Mouse (Mus musculus) cerebellum, postnatal 10 days (tissue): ENCODE measurements around the gene Phlda1.
A peak's percentile ranks its signal among the peaks of the same experiment; 100 is the strongest.

Experiments used
- DNase-seq, 2 experiments: peaks; one replicate each; pipeline ENCODE4 v3.0.0; 2021; ENCODE audit warnings: mixed read lengths in 2 of 2

Gene Phlda1

DNA sequence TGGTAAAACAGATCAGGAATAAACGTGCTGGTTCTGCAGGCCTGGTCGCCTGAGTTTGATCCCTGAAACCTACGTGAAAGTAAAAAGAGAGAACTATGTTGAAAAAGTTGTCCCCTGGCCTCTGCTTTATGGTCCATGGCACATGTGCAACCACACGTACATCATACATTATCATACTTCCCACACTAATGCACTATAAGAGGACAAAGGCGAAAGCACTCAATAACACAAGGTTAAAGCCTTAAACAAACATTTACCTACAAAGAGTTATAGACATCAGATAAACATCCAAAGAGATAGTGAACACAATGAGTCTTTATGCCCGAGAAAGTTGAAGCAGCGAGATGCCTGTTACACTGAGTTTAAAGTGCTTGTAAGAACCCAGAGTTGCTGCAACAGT, 24.3 kb downstream of the Phlda1 start:
- no peak for DNase-seq

DNA sequence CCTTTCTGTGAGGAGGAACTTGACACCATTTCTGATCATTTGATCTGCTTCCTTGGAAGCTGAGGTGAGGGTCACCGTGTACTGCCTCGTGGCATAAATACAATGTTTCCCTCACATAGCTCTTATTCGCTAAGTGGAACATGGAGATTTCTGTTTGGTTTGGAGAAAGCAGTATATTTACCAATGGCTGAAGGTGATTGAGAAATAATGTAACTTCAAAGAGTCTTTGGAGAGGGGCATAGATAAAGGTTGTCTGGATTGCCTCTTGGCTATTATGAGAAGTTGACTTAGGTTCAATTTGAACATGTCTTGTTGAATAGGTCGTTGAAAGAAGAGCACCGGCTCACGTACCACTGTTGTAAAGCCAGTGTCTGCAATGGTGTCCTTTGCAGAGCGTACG, 28.6 kb downstream of the Phlda1 start:
- no peak for DNase-seq

DNA sequence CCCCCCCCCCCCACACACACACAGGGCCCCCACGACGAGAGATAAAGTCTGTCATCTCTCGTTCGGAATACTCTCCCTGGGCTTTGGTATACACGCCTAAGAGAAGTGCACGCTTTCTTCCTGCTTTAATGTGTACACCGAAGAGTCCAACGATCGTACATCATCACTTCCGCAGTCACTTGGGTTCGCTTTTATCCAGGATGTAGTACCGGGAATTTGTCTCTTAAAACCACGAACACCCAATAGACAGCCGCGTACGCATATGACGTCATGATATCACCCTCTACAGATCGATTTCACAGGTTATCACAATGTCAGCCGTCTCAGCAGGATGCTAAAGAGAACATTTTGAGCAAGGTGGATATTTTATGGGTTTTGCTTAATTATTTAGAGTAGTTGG, 31.3 kb downstream of the Phlda1 start:
- DNase-seq = no peak

DNA sequence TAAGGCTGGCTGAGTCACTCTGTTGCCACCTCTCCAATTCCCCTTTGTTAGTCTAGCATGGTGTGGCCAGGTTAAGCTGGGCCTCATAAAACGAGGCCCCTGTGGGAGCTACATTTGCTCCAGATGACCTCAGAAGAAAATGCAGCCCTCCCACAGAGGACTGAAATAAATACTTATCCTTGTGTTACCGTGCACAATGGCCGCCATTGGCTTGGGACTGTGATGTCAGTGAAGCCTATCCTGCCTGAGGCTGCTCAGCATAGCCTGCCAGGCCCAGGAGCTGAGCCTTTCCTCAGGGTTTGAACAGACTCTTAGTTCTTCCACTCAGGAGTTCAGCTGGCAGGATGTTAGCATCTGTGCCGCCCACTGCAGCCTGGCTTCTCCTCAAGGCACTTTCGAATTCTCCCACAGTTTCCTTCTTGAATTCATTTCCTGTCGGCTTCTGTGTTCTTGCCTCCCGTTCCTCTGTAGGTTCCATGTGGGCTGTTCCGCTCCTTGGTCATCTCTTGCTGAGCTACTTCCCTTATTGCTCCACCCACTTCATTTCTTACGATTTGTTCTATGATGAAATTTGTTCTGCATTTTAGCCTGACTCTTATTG, 33.7 kb downstream of the Phlda1 start:
- DNase-seq = no peak

DNA sequence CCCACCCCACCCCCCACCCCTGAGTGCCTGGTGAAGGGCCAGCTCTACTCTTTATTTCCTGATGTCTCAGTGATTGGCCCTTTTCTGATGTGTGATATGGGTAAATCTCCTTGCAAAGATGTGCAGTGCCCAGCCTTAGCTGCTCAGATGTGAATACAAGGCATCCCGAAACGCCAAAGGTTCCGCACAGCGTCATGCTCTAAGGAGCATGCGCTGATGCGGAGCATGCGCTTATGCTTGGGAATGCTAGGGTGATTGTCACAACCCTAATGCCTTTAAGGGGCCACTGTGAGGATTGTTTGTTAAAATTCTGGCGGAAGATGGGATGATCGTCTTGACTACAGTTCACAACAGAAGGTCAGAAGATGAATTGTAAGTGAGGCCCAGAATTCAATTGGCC, 34.6 kb downstream of the Phlda1 start:
- no peak for DNase-seq

GRCm38 (mm10) chr10:111543106-111543505, 37.0 kb downstream of the Phlda1 start:
- DNase-seq = no peak

- DNase-seq = peak in 1 of 2 experiments; percentile 24
Measured at GRCm38 (mm10) chr10:111543781-111544260, 37.7 kb downstream of the Phlda1 start.

- no peak for DNase-seq
Measured at GRCm38 (mm10) chr10:111544311-111544710, 38.2 kb downstream of the Phlda1 start.

GRCm38 (mm10) chr10:111545648-111546047, 39.6 kb downstream of the Phlda1 start:
- no peak for DNase-seq

- no peak for DNase-seq
Measured at GRCm38 (mm10) chr10:111547881-111548372, 41.8 kb downstream of the Phlda1 start.

- peak; percentile 87 to 92 for DNase-seq
Measured at GRCm38 (mm10) chr10:111550075-111550695, 44.1 kb downstream of the Phlda1 start.

DNA sequence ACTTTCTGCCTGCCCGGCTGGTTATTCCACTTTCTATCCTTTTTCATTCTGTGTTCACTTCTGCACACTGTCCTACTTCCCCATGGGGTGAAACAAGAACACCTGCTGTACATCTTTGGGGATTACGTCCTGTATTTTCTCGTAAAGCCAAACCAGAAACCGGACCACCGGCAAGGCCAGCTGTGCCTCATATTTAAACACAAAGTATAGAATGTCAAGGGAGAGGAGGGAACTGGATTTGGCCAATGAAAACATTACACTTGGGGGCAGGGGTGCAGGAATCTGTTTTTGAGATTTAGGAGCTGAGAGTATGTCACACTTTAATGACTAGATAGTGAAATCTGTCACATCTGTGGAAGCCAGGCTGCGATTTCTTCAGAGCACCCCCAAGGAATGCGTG, 47.6 kb downstream of the Phlda1 start:
- DNase-seq = no peak

DNA sequence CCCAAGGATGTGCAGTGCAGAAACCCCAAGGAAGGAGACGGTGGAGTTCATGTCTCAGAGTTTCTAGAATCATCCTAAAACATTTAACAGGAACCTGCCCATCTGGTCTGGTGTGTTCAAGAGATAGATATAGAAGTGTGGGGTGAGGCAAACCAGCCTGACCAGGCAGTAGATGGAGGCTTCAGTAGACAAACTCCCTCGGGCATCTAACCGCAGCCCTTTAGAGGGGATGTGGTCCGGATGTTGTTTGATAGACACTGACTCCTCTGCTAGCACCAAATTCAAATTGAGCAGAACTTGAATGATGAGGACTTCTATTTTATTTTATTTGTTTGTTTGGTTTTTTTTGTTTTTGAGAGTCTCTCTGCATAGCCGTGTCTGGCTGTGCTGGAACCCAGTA, 48.6 kb downstream of the Phlda1 start:
- DNase-seq = no peak

- DNase-seq = no peak
Measured at GRCm38 (mm10) chr10:111558211-111558610, 52.1 kb downstream of the Phlda1 start.
